Mouse (Mus musculus) forebrain, embryonic 12.5 days (tissue): ENCODE results near the gene Frmd5. TPM values are rescaled to one million over a fixed set of nuclear protein-coding genes. Genes with fewer than 3 reads are reported as not detected.

ENCODE experiments used
- ATAC-seq: fragments of 200-750 bp; cut with Nextera tagmentation; 2 replicates; pipeline ENCODE4 v1.8.0; 2017; ENCODE audit warnings: moderate TSS enrichment; ENCODE audit not compliant: low FRiP score
- H3K27ac ChIP-seq: fragments of 300-500 bp; sonication (generic); 2 replicates; pipeline ENCODE4 v1.5.1; 2016; ENCODE audit warnings: mild to moderate bottlenecking
- H3K27me3 ChIP-seq: fragments of 300-500 bp; sonication (generic); 2 replicates; pipeline ENCODE4 v1.6.1; 2016; ENCODE audit warnings: mild to moderate bottlenecking
- H3K36me3 ChIP-seq: fragments of 300-500 bp; sonication (generic); replicated peaks from 2 replicates; pipeline ENCODE4 v1.6.1; 2016; ENCODE audit warnings: mild to moderate bottlenecking
- H3K4me1 ChIP-seq: fragments of 300-500 bp; sonication (generic); 2 replicates; pipeline ENCODE4 v1.6.1; 2016
- H3K4me2 ChIP-seq: fragments of 300-500 bp; sonication (generic); 2 replicates; pipeline ENCODE4 v1.6.1; 2016; ENCODE audit warnings: mild to moderate bottlenecking, moderate library complexity
- H3K4me3 ChIP-seq: fragments of 300-500 bp; sonication (generic); replicated peaks from 2 replicates; pipeline ENCODE4 v1.5.1; 2016; ENCODE audit warnings: mild to moderate bottlenecking
- H3K9ac ChIP-seq: fragments of 300-500 bp; sonication (generic); 2 replicates; pipeline ENCODE4 v1.6.1; 2016; ENCODE audit warnings: mild to moderate bottlenecking
- H3K9me3 ChIP-seq: fragments of 300-500 bp; sonication (generic); 2 replicates; pipeline ENCODE4 v1.6.1; 2016
- WGBS: fragments of 180-500 bp; shearing (Covaris S2); methylation state at CpG from one replicate; pipeline ENCODE4 v1.1.7; 2016; 5-methylcytosine and 5-hydroxymethylcytosine counted together
- polyA plus RNA-seq: library from polyadenylated mRNA; unstranded; fragments of >200 nt; fragmentation: Nextera tagmentation; extraction: Ambion mirVana; gene quantifications from 2 replicates; pipeline ENCODE4 v1.2.1, GENCODE M21; 2016

The Frmd5 gene
- polyA plus RNA-seq, 1 experiment from 2014 or later, result 30.8 TPM

GRCm38 (mm10) chr2:121758258-121758657, 48.6 kb downstream of the Frmd5 start:
- no peak overlapping the region for H3K9ac ChIP-seq
- H3K9me3 ChIP-seq, result no peaks in the 10 kb centered on the region
- no peak for ATAC-seq
- no peaks in the 10 kb centered on the region for H3K27me3 ChIP-seq
- H3K27ac ChIP-seq, result no peak overlapping the region
- no peak overlapping the region for H3K4me3 ChIP-seq
- no peaks in the 10 kb centered on the region for H3K36me3 ChIP-seq
- H3K4me2 ChIP-seq, result no peak overlapping the region
- peaks cover 11% of the 10 kb centered on the region for H3K4me1 ChIP-seq
- 91% methylated on average over 8 of the region's 8 CpGs for WGBS

DNA sequence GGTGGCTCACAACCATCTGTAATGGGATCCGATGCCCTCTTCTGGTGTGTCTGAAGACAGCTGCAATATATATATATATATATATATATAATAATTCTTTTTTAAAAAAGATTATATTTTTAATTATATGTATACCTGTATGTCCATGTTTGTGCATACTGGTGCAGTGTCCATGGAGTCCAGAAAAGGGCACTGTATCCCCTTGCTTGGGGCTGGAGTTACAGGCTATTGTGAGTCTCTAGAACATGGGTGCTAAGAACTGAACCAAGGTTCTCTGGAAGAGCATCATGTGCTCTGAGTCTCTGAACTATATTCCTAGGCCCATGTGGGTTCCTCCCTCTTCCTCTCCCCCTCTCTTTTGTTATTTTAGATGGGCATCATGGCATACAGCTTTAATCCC, 50.6 kb downstream of the Frmd5 start:
- no peaks in the 10 kb centered on the region for H3K27me3 ChIP-seq
- 100% methylated on average over 1 of the region's 1 CpGs for WGBS
- ATAC-seq, result no peak
- H3K4me3 ChIP-seq, result no peak overlapping the region
- no peaks in the 10 kb centered on the region for H3K9me3 ChIP-seq
- no peak overlapping the region for H3K4me2 ChIP-seq
- H3K27ac ChIP-seq, result no peak overlapping the region
- no peak overlapping the region for H3K9ac ChIP-seq
- peaks cover 11% of the 10 kb centered on the region for H3K4me1 ChIP-seq
- H3K36me3 ChIP-seq, result no peaks in the 10 kb centered on the region

DNA sequence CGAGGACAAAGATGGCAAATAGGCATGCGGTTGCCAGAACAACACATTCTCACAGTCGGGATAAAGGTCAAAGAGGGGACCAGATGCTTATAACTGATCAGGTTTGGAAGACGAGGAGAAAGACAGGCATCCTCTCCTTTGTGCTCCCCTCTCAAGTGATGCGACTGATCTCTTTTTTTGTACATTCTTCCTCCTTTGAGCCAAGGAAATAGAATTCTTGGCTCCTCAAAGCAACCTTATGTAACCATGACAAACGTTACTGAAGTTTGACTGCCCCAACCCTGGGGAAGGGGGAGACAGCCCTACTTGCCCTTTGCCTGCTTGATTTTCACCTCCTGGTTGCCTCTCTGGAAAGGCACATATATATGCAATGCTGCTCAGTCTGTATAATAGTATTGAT, 51.8 kb downstream of the Frmd5 start:
- Histone ChIP-seq H3K36me3 (no peaks in the 10 kb centered on the region), H3K9ac (no peak overlapping the region), H3K4me1 (peaks cover 11% of the 10 kb centered on the region), H3K27me3 (no peaks in the 10 kb centered on the region), H3K4me2 (no peak overlapping the region), H3K27ac (no peak overlapping the region), H3K4me3 (no peak overlapping the region), H3K9me3 (no peaks in the 10 kb centered on the region)
- ATAC-seq, result no peak
- WGBS, result 26% methylated on average over 6 of the region's 6 CpGs

GRCm38 (mm10) chr2:121750121-121750520, 56.8 kb downstream of the Frmd5 start:
- ATAC-seq, result no peak
- WGBS, result 87% methylated on average over 6 of the region's 6 CpGs
- H3K4me2 ChIP-seq, result no peak overlapping the region
- 0 out of 2 replicates have a peak, but pooled peaks cover 5% of the 10 kb centered on the region for H3K9me3 ChIP-seq
- no peak overlapping the region for H3K27ac ChIP-seq
- no peaks in the 10 kb centered on the region for H3K27me3 ChIP-seq
- peaks cover 5% of the 10 kb centered on the region for H3K4me1 ChIP-seq
- H3K4me3 ChIP-seq, result no peak overlapping the region
- no peak overlapping the region for H3K9ac ChIP-seq
- no peaks in the 10 kb centered on the region for H3K36me3 ChIP-seq

GRCm38 (mm10) chr2:121741151-121741550, 65.7 kb downstream of the Frmd5 start:
- 96% methylated on average over 2 of the region's 2 CpGs for WGBS
- 0 out of 2 replicates have a peak, but pooled peaks cover 4% of the 10 kb centered on the region for H3K9me3 ChIP-seq
- no peak overlapping the region for H3K4me3 ChIP-seq
- no peak overlapping the region for H3K4me2 ChIP-seq
- ATAC-seq, result no peak
- 0 out of 2 replicates have a peak, but pooled peaks cover 3% of the 10 kb centered on the region for H3K36me3 ChIP-seq
- no peak overlapping the region for H3K9ac ChIP-seq
- H3K4me1 ChIP-seq, result no peaks in the 10 kb centered on the region
- H3K27me3 ChIP-seq, result no peaks in the 10 kb centered on the region
- H3K27ac ChIP-seq, result no peak overlapping the region

GRCm38 (mm10) chr2:121739410-121739809, 67.5 kb downstream of the Frmd5 start:
- no peaks in the 10 kb centered on the region for H3K9me3 ChIP-seq
- ATAC-seq, result no peak
- H3K4me1 ChIP-seq, result no peaks in the 10 kb centered on the region
- WGBS, result 96% methylated on average over 4 of the region's 4 CpGs
- no peak overlapping the region for H3K27ac ChIP-seq
- no peaks in the 10 kb centered on the region for H3K27me3 ChIP-seq
- H3K4me3 ChIP-seq, result no peak overlapping the region
- H3K4me2 ChIP-seq, result no peak overlapping the region
- H3K9ac ChIP-seq, result no peak overlapping the region
- 0 out of 2 replicates have a peak, but pooled peaks cover 3% of the 10 kb centered on the region for H3K36me3 ChIP-seq

DNA sequence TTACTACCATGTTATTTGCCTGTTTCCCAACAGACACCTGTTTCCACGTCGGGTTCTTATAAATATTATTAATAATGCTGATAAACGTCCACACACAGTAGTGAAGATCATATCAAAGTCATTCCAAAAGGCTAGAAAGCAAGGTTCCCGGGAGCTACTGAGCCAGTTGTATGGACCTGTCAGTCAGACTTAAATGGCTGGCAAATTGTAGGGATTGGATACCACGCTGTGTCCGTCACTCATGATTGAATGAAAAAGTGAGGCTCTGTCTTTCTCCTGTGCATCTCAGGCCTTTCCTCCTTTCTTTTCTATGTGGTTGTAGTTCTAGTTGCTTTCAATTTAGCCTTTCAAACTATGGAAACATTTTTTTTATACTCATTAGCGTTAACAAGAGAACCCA, 73.5 kb downstream of the Frmd5 start:
- no peak for ATAC-seq
- Histone ChIP-seq H3K36me3 (0 out of 2 replicates have a peak, but pooled peaks cover 3% of the 10 kb centered on the region), H3K27me3 (no peaks in the 10 kb centered on the region), H3K4me2 (no peak overlapping the region), H3K9me3 (no peaks in the 10 kb centered on the region), H3K9ac (no peak overlapping the region), H3K4me3 (no peak overlapping the region), H3K4me1 (no peaks in the 10 kb centered on the region), H3K27ac (no peak overlapping the region)
- 49% methylated on average over 7 of the region's 7 CpGs for WGBS

- Histone ChIP-seq H3K27me3 (no peaks in the 10 kb centered on the region), H3K4me2 (no peak overlapping the region), H3K36me3 (no peaks in the 10 kb centered on the region), H3K4me3 (no peak overlapping the region), H3K4me1 (no peaks in the 10 kb centered on the region), H3K27ac (no peak overlapping the region), H3K9me3 (no peaks in the 10 kb centered on the region), H3K9ac (no peak overlapping the region)
- ATAC-seq, result no peak
- 96% methylated on average over 11 of the region's 11 CpGs for WGBS
Measured at GRCm38 (mm10) chr2:121730486-121730885, 76.4 kb downstream of the Frmd5 start.

GRCm38 (mm10) chr2:121728907-121729575, 77.8 kb downstream of the Frmd5 start:
- Histone ChIP-seq H3K9me3 (no peaks in the 10 kb centered on the region), H3K9ac (no peak overlapping the region), H3K27ac (no peak overlapping the region), H3K4me3 (no peak overlapping the region), H3K36me3 (no peaks in the 10 kb centered on the region), H3K4me1 (no peaks in the 10 kb centered on the region), H3K4me2 (no peak overlapping the region), H3K27me3 (no peaks in the 10 kb centered on the region)
- ATAC-seq, result no peak
- 75% methylated on average over 9 of the region's 9 CpGs for WGBS

DNA sequence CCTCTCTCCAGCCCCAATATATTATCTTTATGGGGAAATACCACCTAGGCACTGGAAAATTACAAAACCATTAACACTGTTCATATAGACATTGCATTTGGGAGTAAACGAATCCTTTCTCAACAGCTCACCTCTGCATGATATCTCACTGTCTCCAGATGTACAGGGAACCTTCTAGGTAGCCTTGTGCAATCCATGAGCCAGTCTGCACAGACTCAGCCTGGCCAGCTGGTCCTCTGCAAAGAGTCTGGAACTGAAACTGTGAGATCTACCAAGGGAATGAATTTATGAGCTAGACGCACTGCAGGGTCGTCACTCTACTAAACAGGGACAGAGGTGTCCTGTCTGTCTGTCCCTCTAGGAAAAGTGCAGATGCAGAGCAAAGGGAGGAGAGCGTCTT, 82.0 kb downstream of the Frmd5 start:
- H3K9ac ChIP-seq, result no peak overlapping the region
- H3K4me1 ChIP-seq, result no peaks in the 10 kb centered on the region; the same call in 1 of the 2 replicates
- no peak overlapping the region for H3K27ac ChIP-seq
- H3K27me3 ChIP-seq, result no peaks in the 10 kb centered on the region
- H3K4me3 ChIP-seq, result no peak overlapping the region
- H3K4me2 ChIP-seq, result no peak overlapping the region
- 84% methylated on average over 4 of the region's 4 CpGs for WGBS
- no peaks in the 10 kb centered on the region for H3K36me3 ChIP-seq
- no peaks in the 10 kb centered on the region for H3K9me3 ChIP-seq
- no peak for ATAC-seq

GRCm38 (mm10) chr2:121723796-121724195, 83.1 kb downstream of the Frmd5 start:
- ATAC-seq, result no peak
- H3K4me3 ChIP-seq, result no peak overlapping the region
- peaks cover 3% of the 10 kb centered on the region for H3K4me1 ChIP-seq
- no peaks in the 10 kb centered on the region for H3K27me3 ChIP-seq
- no peaks in the 10 kb centered on the region for H3K36me3 ChIP-seq
- H3K9me3 ChIP-seq, result no peaks in the 10 kb centered on the region
- no peak overlapping the region for H3K27ac ChIP-seq
- no peak overlapping the region for H3K4me2 ChIP-seq
- WGBS, result 85% methylated on average over 8 of the region's 8 CpGs
- no peak overlapping the region for H3K9ac ChIP-seq

DNA sequence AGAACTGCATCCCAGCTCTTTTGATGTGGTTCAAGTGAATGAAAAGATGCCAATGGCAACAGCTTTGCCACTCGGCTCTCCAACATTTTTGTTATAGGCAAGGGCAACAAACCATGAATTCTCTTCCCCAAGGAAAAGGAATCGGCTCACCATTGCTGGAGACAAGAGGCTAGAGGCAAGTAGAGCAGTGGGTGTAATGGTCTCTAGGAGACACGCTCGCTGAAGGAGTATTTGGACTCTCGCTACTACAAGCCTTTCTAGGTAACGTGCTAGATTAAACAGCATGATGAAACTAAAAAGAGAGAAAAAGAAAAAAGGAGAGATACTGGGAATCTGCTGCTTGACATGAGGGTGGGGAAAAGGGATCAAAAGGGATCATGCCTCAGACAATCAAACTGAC, 87.9 kb downstream of the Frmd5 start:
- Histone ChIP-seq H3K27me3 (no peaks in the 10 kb centered on the region), H3K4me2 (no peak overlapping the region), H3K36me3 (no peaks in the 10 kb centered on the region), H3K4me1 (peaks cover 19% of the 10 kb centered on the region), H3K9me3 (no peaks in the 10 kb centered on the region), H3K9ac (no peak overlapping the region), H3K4me3 (no peak overlapping the region), H3K27ac (no peak overlapping the region)
- ATAC-seq, result no peak
- WGBS, result 80% methylated on average over 6 of the region's 6 CpGs

DNA sequence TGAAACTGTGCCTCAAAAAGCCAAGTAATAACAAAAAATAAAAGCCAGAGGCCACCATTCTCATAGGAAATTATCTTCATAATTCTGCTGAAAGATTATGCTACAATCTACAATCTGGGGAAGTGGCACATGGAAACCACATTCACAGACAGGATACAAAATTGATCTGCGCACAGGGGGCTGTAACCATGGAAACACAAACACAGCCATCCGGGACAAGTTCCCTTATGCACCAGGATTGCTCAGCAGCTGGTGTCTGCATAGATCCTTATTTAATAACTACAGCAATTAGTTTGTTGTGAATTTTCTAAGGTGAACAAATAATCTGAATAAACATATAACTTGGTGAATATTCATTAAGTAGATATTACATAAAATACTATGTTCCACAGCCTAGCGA, 89.8 kb downstream of the Frmd5 start:
- H3K9ac ChIP-seq, result no peak overlapping the region
- H3K27ac ChIP-seq, result no peak overlapping the region
- H3K4me1 ChIP-seq, result peaks cover 19% of the 10 kb centered on the region
- H3K27me3 ChIP-seq, result no peaks in the 10 kb centered on the region
- H3K9me3 ChIP-seq, result no peaks in the 10 kb centered on the region
- no peak overlapping the region for H3K4me2 ChIP-seq
- H3K4me3 ChIP-seq, result no peak overlapping the region
- 66% methylated on average over 3 of the region's 3 CpGs for WGBS
- no peaks in the 10 kb centered on the region for H3K36me3 ChIP-seq
- ATAC-seq, result no peak
